Mouse (Mus musculus): ENCODE results near the gene Tmem170. TPM values are rescaled to one million over a fixed set of nuclear protein-coding genes. Genes with fewer than 3 reads are reported as not detected.

The Tmem170 gene
- polyA plus RNA-seq, 1 experiment from 2014 or later, result 4.3 TPM

DNA sequence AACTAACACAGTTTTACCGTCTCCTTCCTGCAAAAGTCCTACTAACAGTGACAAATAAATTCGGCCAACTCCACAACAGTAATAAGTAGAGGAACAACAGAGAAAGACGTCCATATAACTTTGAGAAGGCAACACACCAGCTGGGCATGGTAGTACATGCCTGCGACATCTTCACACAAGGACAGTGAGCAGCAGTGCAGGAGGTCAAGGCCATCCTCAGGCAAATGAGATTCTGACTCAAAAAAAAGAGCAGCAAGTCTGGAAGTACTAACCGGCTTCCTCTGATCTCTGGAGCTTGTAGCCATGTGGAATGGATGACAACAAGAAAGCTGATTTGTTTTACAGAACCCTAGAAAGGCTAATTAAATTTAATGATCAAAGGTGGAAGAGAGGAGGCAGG is 43.6 kb downstream of the Tmem170 start:
- Histone ChIP-seq H3K9ac (no peak overlapping the region), H3K9me3 (no peaks in the 10 kb centered on the region), H3K27ac (replicated peaks) (no peak overlapping the region), H3K4me2 (no peak overlapping the region), H3K4me3 (no peak overlapping the region), H3K27me3 (no peaks in the 10 kb centered on the region), H3K4me1 (replicated peaks) (no peaks in the 10 kb centered on the region), H3K36me3 (peaks cover 36% of the 10 kb centered on the region)
- WGBS, result 86% methylated on average over 5 of the region's 5 CpGs
- ATAC-seq (ENCODE audit: low FRiP score, low read depth), result no peak

DNA sequence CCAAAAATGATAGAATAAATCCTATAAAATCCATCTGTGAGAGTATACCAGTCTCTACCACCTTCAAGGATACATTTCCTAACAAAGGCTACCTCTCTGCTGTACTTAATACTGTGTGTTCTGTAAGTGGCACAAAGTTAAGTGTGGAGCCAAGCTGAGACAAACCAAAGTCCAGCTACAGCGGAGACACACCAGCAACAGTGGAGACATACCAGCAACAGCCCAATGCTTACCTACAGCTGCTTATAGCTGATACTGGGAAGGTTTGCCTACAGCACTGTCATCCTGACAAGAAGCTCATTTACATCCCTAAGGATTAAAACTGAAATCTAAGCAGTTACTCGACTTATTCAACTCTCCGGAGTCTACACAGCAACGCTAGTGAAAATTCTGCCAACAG is 44.6 kb downstream of the Tmem170 start:
- H3K9me3 ChIP-seq, result no peaks in the 10 kb centered on the region
- no peak for ATAC-seq (ENCODE audit: low FRiP score, low read depth)
- no peak overlapping the region for H3K9ac ChIP-seq
- 81% methylated on average over 4 of the region's 4 CpGs for WGBS
- H3K4me2 ChIP-seq, result no peak overlapping the region
- peaks cover 34% of the 10 kb centered on the region for H3K36me3 ChIP-seq
- no peaks in the 10 kb centered on the region for H3K27me3 ChIP-seq
- no peak overlapping the region for H3K4me3 ChIP-seq
- no peak overlapping the region for H3K27ac ChIP-seq (replicated peaks)
- no peaks in the 10 kb centered on the region for H3K4me1 ChIP-seq (replicated peaks)

DNA sequence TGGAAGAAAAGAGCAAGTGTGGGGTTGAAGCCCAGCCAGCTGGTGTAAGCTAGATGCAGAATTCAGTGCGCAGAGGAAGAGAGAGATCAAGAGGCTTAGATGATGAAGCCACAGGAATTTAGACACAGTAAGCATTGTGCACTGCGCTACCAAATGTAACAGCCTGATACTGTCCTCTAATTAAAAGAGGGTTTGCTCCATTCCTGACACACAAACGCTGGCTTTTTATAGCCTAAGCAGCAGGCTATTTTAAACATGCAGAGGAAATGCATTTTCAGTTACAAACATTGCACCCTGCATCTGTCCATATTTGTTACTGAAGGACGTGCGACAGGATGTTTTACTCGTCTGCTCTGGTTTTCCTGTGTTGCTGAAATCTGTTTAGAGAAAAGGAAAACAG is 48.0 kb downstream of the Tmem170 start:
- Histone ChIP-seq H3K9me3 (no peaks in the 10 kb centered on the region), H3K9ac (no peak overlapping the region), H3K4me2 (no peak overlapping the region), H3K4me1 (replicated peaks) (no peaks in the 10 kb centered on the region), H3K36me3 (peaks cover 35% of the 10 kb centered on the region), H3K4me3 (no peak overlapping the region), H3K27me3 (no peaks in the 10 kb centered on the region), H3K27ac (replicated peaks) (no peak overlapping the region)
- no peak for ATAC-seq (ENCODE audit: low FRiP score, low read depth)
- WGBS, result 82% methylated on average over 6 of the region's 6 CpGs

DNA sequence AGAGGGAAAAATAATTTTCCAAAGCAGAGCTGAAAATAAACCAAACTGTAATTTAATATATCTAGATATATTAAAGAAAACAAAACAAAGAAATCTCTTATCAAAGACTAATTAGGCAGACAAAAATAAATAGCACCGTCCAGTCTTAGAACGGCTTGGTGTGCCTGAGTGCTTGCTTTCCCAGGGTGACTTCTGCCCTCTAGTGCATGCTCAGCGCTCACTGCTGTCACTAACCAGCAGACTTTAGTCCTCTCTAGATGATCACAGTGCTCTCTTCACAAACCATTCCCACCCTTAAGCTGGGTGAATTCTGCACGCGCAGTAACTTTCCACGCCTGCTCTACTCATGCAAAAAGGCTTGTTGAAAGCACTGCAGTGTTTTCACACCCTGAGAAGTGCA is 51.3 kb downstream of the Tmem170 start:
- H3K4me2 ChIP-seq, result no peak overlapping the region
- H3K9ac ChIP-seq, result no peak overlapping the region
- H3K36me3 ChIP-seq, result peaks cover 35% of the 10 kb centered on the region
- no peak overlapping the region for H3K4me3 ChIP-seq
- ATAC-seq (ENCODE audit: low FRiP score, low read depth), result no peak
- 64% methylated on average over 6 of the region's 6 CpGs for WGBS
- no peaks in the 10 kb centered on the region for H3K9me3 ChIP-seq
- no peaks in the 10 kb centered on the region for H3K27me3 ChIP-seq
- no peaks in the 10 kb centered on the region for H3K4me1 ChIP-seq (replicated peaks)
- H3K27ac ChIP-seq (replicated peaks), result no peak overlapping the region

DNA sequence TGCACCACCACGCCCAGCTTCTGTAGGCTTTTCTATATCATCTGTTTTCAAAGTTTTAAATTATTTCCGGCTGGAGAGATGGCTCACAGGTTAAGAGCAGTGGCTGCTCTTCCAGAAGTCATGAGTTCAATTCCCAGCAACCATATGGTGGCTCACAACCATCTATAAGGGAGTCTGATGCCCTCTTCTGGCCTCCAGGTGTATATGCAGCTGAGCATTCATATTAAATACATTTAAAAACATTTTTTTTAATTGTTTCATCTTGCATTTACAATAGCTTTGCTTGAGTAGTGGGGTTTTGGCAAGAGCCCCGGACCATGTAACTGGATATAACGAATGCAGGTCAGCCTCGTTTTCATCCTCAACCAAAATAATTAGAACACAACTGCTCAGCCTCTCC is 52.2 kb downstream of the Tmem170 start:
- 98% methylated on average over 5 of the region's 5 CpGs for WGBS
- H3K4me1 ChIP-seq (replicated peaks), result no peaks in the 10 kb centered on the region
- no peaks in the 10 kb centered on the region for H3K27me3 ChIP-seq
- H3K9ac ChIP-seq, result no peak overlapping the region
- no peak overlapping the region for H3K27ac ChIP-seq (replicated peaks)
- H3K4me3 ChIP-seq, result no peak overlapping the region
- ATAC-seq (ENCODE audit: low FRiP score, low read depth), result no peak
- no peaks in the 10 kb centered on the region for H3K9me3 ChIP-seq
- no peak overlapping the region for H3K4me2 ChIP-seq
- H3K36me3 ChIP-seq, result peaks cover 34% of the 10 kb centered on the region

DNA sequence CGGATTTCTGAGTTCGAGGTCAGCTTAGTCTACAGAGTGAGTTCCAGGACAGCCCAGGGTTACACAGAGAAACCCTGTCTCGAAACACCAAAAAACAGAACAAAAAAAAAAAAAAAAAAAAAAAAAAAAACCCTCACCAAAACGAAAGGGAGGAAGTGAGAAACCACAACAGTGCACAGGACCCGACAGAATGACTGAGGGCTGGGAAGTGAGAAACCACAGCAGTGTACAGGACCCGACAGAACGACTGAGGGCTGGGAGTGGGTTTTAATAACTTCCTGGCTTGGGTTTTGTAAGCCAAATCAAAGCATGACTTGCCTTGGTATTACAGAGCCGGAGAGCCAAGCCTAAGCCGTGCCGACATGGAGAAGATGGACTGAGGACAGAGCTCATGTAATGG is 55.4 kb downstream of the Tmem170 start:
- no peaks in the 10 kb centered on the region for H3K27me3 ChIP-seq
- no peak overlapping the region for H3K27ac ChIP-seq (replicated peaks)
- H3K4me3 ChIP-seq, result no peak overlapping the region
- no peak for ATAC-seq (ENCODE audit: low FRiP score, low read depth)
- no peak overlapping the region for H3K9ac ChIP-seq
- H3K4me2 ChIP-seq, result no peak overlapping the region
- 89% methylated on average over 10 of the region's 10 CpGs for WGBS
- H3K9me3 ChIP-seq, result no peaks in the 10 kb centered on the region
- no peaks in the 10 kb centered on the region for H3K4me1 ChIP-seq (replicated peaks)
- H3K36me3 ChIP-seq, result peaks cover 24% of the 10 kb centered on the region

DNA sequence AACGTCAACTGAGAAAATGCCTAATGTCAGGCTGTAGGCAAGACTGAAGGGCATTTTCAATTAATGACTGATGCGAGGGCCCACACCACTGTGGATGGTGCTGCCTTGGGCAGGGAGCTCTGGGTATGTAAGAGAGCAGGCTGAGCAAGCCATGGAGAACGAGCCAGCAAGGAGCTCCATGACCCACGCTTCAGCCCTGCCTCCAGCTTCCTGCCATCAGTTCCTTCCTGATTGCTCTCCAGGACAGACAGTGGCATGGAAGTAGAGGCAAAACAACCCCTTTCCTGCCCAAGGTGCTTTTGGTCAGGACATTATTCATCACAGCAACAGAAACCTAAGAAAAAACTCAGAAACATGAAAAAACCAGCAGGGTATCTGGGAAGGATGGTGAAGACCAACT is 55.9 kb downstream of the Tmem170 start:
- Histone ChIP-seq H3K36me3 (peaks cover 24% of the 10 kb centered on the region), H3K4me1 (replicated peaks) (no peaks in the 10 kb centered on the region), H3K4me3 (no peak overlapping the region), H3K27ac (replicated peaks) (no peak overlapping the region), H3K4me2 (no peak overlapping the region), H3K27me3 (no peaks in the 10 kb centered on the region), H3K9ac (no peak overlapping the region), H3K9me3 (no peaks in the 10 kb centered on the region)
- ATAC-seq (ENCODE audit: low FRiP score, low read depth), result no peak
- WGBS, result 90% methylated on average over 4 of the region's 4 CpGs

DNA sequence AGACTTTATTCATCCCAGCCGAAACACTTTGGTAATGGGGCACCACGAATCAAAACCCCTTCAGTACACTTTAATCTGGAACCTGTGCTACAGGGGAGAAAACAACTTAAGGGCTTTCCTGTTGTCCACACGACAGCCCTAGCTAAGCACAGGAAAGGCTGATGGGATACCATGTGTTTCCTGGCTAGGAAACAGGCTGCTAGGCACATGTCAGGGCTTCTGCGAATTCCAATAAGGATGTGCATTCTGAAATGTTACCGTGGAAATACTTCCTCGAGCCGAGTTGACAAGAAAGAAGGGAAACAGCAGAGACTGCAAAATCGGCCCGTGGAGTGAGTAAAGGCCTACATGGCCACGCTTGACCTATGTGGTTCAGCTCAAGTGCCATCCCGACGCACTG is 56.5 kb downstream of the Tmem170 start:
- Histone ChIP-seq H3K9me3 (no peaks in the 10 kb centered on the region), H3K4me3 (no peak overlapping the region), H3K27ac (replicated peaks) (no peak overlapping the region), H3K4me1 (replicated peaks) (no peaks in the 10 kb centered on the region), H3K4me2 (no peak overlapping the region), H3K27me3 (no peaks in the 10 kb centered on the region), H3K36me3 (peaks cover 21% of the 10 kb centered on the region), H3K9ac (no peak overlapping the region)
- WGBS, result 72% methylated on average over 12 of the region's 12 CpGs
- no peak for ATAC-seq (ENCODE audit: low FRiP score, low read depth)

DNA sequence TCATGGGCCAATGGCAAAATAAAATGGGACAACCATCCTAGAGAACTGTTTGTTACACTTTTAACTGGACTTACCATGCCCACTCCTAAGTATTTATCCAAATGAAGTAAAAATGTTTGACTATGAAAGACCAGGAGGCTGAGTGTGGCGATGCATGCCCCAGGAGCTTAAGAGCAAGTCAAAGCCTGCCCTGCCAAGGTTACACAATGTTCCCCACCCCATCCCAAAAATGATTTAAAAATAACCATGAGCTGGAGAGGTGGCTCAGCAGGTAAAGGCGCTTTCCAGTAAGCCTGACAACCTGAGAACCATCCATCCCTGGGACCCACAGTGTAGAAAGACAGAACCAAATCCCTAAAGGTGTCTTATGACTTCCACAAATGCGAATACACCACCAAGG is 58.0 kb downstream of the Tmem170 start:
- no peak overlapping the region for H3K4me3 ChIP-seq
- H3K36me3 ChIP-seq, result peaks cover 18% of the 10 kb centered on the region; the same call in 1 of the 2 replicates
- 98% methylated on average over 3 of the region's 3 CpGs for WGBS
- no peak overlapping the region for H3K9ac ChIP-seq
- ATAC-seq (ENCODE audit: low FRiP score, low read depth), result no peak
- no peaks in the 10 kb centered on the region for H3K4me1 ChIP-seq (replicated peaks)
- H3K9me3 ChIP-seq, result no peaks in the 10 kb centered on the region
- H3K27ac ChIP-seq (replicated peaks), result no peak overlapping the region
- H3K27me3 ChIP-seq, result no peaks in the 10 kb centered on the region
- H3K4me2 ChIP-seq, result no peak overlapping the region

DNA sequence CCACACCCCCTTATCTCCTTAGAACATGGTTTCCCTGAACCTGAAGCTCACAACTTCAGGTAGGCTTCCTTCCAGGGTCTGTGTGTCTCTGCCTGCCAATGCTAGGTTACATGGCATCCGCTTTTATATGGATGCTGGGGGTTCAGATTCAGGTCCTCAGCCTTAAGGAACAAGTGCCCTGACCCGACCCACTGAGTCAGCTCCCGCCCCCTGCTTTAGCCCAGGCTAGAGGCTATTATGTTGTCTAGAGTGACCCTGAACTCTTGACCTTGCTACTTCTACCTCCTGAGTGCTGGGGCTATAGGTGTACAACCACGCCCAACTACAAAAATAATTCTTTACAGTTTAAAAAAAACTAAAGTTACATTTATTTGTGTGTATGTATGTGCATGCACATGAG is 61.5 kb downstream of the Tmem170 start:
- no peak overlapping the region for H3K4me3 ChIP-seq
- ATAC-seq (ENCODE audit: low FRiP score, low read depth), result no peak
- H3K9ac ChIP-seq, result no peak overlapping the region
- H3K36me3 ChIP-seq, result peaks cover 5% of the 10 kb centered on the region; the same call in 1 of the 2 replicates
- H3K27me3 ChIP-seq, result no peaks in the 10 kb centered on the region
- H3K9me3 ChIP-seq, result no peaks in the 10 kb centered on the region
- peaks cover 4% of the 10 kb centered on the region for H3K4me1 ChIP-seq (replicated peaks)
- H3K27ac ChIP-seq (replicated peaks), result no peak overlapping the region
- H3K4me2 ChIP-seq, result no peak overlapping the region
- 90% methylated on average over 4 of the region's 4 CpGs for whole genome bisulfite sequencing

DNA sequence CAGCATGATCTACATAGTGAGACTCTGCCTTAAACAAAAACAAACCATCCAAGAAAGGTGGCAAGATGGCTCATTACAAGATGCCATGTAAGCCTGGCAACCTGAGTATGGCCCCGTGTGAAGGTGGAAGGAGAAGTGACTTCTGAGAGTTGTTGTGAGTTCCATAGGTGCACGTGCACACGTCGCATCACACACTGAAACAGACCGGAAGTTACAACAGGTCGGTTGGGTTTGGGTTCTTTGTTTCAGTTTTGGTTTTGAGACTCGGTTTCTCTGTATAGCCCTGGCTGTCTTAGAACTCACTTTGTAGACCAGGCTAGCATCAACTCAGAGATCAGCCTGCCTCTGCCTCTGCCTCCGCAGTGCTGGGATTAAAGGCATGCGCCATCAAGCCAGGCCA is 62.7 kb downstream of the Tmem170 start:
- ATAC-seq (ENCODE audit: low FRiP score, low read depth), result no peak

More for the DNA sequence above, 62.7 kb downstream of the Tmem170 start:
- H3K36me3 ChIP-seq, result no peaks in the 10 kb centered on the region
- no peak overlapping the region for H3K4me3 ChIP-seq
- H3K4me1 ChIP-seq (replicated peaks), result peaks cover 4% of the 10 kb centered on the region
- H3K9me3 ChIP-seq, result no peaks in the 10 kb centered on the region
- H3K4me2 ChIP-seq, result no peak overlapping the region
- no peaks in the 10 kb centered on the region for H3K27me3 ChIP-seq
- no peak overlapping the region for H3K27ac ChIP-seq (replicated peaks)
- 99% methylated on average over 9 of the region's 9 CpGs for WGBS
- no peak overlapping the region for H3K9ac ChIP-seq

All from hindbrain, embryonic 15.5 days (tissue).